Mouse (Mus musculus): Measurements from ENCODE around the gene Rgs6. TPM values are rescaled to one million over a fixed set of nuclear protein-coding genes. Genes with fewer than 3 reads are reported as not detected.

The Rgs6 gene
- polyA plus RNA-seq, 1 experiment from 2014 or later: 14.3 TPM

DNA sequence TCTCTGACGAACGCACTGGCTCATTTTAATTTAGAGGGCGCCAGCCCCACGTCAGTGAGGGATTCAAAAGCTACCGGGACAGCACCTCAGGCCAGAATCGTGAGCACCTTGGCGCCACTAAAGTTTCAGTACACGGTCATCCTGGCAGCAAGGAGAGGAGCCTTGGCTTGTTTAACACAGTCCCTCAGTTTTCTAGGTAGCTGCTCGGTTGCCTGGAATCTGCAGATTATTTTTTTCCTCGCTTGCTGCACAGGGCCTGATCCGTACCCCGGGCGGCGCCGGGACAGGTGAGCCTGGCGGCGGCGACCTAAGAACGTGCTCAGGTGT is 28.4 kb downstream of the Rgs6 start:
- H3K27ac ChIP-seq (ENCODE audit: low read depth, low read length): no peak overlapping the region
- peak overlapping the region; percentile 91 for H3K4me2 ChIP-seq
- H3K9ac ChIP-seq (ENCODE audit: low read depth, low read length): peak overlapping the region; percentile 78; the same call in 1 of the 2 replicates
- H3K4me3 ChIP-seq (ENCODE audit: low read depth, low read length): peak overlapping the region; percentile 69
- ATAC-seq (replicated peaks; ENCODE audit: insufficient number of reproducible peaks, low FRiP score, low TSS enrichment): no peak
- no peaks in the 10 kb centered on the region for H3K9me3 ChIP-seq (replicated peaks; ENCODE audit: control insufficient read depth, low read length)
- peaks cover 11% of the 10 kb centered on the region; the same call in 1 of the 2 replicates for H3K27me3 ChIP-seq (ENCODE audit: control insufficient read depth, insufficient read depth, low read length)
- no peaks in the 10 kb centered on the region for H3K36me3 ChIP-seq (ENCODE audit: control insufficient read depth, insufficient read depth, low read length)
- 3% methylated on average over 19 of the region's 19 CpGs for WGBS (ENCODE audit: insufficient replicate concordance)
- H3K4me1 ChIP-seq (ENCODE audit: control insufficient read depth, insufficient read depth, low read length): 0 out of 2 replicates have a peak, but pooled peaks cover 3% of the 10 kb centered on the region

- Histone ChIP-seq H3K27me3 (ENCODE audit: control insufficient read depth, insufficient read depth, low read length) (peaks cover 11% of the 10 kb centered on the region; the same call in 1 of the 2 replicates), H3K4me1 (ENCODE audit: control insufficient read depth, insufficient read depth, low read length) (0 out of 2 replicates have a peak, but pooled peaks cover 3% of the 10 kb centered on the region), H3K9me3 (replicated peaks; ENCODE audit: control insufficient read depth, low read length) (no peaks in the 10 kb centered on the region), H3K4me3 (ENCODE audit: low read depth, low read length) (peak overlapping the region; percentile 69), H3K27ac (ENCODE audit: low read depth, low read length) (no peak overlapping the region), H3K36me3 (ENCODE audit: control insufficient read depth, insufficient read depth, low read length) (no peaks in the 10 kb centered on the region), H3K4me2 (peak overlapping the region; percentile 91), H3K9ac (ENCODE audit: low read depth, low read length) (peak overlapping the region; percentile 78)
- WGBS (ENCODE audit: insufficient replicate concordance): under 1% methylated on average over 86 of the region's 86 CpGs
- ATAC-seq (replicated peaks; ENCODE audit: insufficient number of reproducible peaks, low FRiP score, low TSS enrichment): peak; percentile 66
Measured at GRCm38 (mm10) chr12:82616813-82617681, 29.0 kb downstream of the Rgs6 start.

- WGBS (ENCODE audit: insufficient replicate concordance): 21% methylated on average over 20 of the region's 20 CpGs
- no peak overlapping the region for H3K27ac ChIP-seq (ENCODE audit: low read depth, low read length)
- peak overlapping the region; percentile 78 for H3K9ac ChIP-seq (ENCODE audit: low read depth, low read length)
Measured at GRCm38 (mm10) chr12:82617682-82618370, 29.7 kb downstream of the Rgs6 start.

GRCm38 (mm10) chr12:82640441-82640840 is 52.3 kb downstream of the Rgs6 start:
- 83% methylated on average over 10 of the region's 10 CpGs for WGBS (ENCODE audit: insufficient replicate concordance)
- H3K36me3 ChIP-seq (ENCODE audit: control insufficient read depth, insufficient read depth, low read length): no peaks in the 10 kb centered on the region
- no peak overlapping the region for H3K4me2 ChIP-seq
- no peaks in the 10 kb centered on the region for H3K4me1 ChIP-seq (ENCODE audit: control insufficient read depth, insufficient read depth, low read length)
- no peak overlapping the region for H3K27ac ChIP-seq (ENCODE audit: low read depth, low read length)
- H3K27me3 ChIP-seq (ENCODE audit: control insufficient read depth, insufficient read depth, low read length): no peaks in the 10 kb centered on the region
- no peak overlapping the region for H3K4me3 ChIP-seq (ENCODE audit: low read depth, low read length)
- no peak overlapping the region for H3K9ac ChIP-seq (ENCODE audit: low read depth, low read length)
- no peaks in the 10 kb centered on the region for H3K9me3 ChIP-seq (replicated peaks; ENCODE audit: control insufficient read depth, low read length)
- no peak for ATAC-seq (replicated peaks; ENCODE audit: insufficient number of reproducible peaks, low FRiP score, low TSS enrichment)

More at GRCm38 (mm10) chr12:82617682-82618370, 29.7 kb downstream of the Rgs6 start:
- Histone ChIP-seq H3K4me1 (ENCODE audit: control insufficient read depth, insufficient read depth, low read length) (0 out of 2 replicates have a peak, but pooled peaks cover 3% of the 10 kb centered on the region), H3K27me3 (ENCODE audit: control insufficient read depth, insufficient read depth, low read length) (peaks cover 11% of the 10 kb centered on the region; the same call in 1 of the 2 replicates), H3K9me3 (replicated peaks; ENCODE audit: control insufficient read depth, low read length) (no peaks in the 10 kb centered on the region), H3K4me2 (peak overlapping the region; percentile 91), H3K36me3 (ENCODE audit: control insufficient read depth, insufficient read depth, low read length) (no peaks in the 10 kb centered on the region), H3K4me3 (ENCODE audit: low read depth, low read length) (peak overlapping the region; percentile 69)
- ATAC-seq (replicated peaks; ENCODE audit: insufficient number of reproducible peaks, low FRiP score, low TSS enrichment): no peak

- ATAC-seq (replicated peaks; ENCODE audit: insufficient number of reproducible peaks, low FRiP score, low TSS enrichment): no peak
- H3K36me3 ChIP-seq (ENCODE audit: control insufficient read depth, insufficient read depth, low read length): no peaks in the 10 kb centered on the region
- H3K9ac ChIP-seq (ENCODE audit: low read depth, low read length): no peak overlapping the region
- no peak overlapping the region for H3K27ac ChIP-seq (ENCODE audit: low read depth, low read length)
- no peaks in the 10 kb centered on the region for H3K27me3 ChIP-seq (ENCODE audit: control insufficient read depth, insufficient read depth, low read length)
- no peaks in the 10 kb centered on the region for H3K9me3 ChIP-seq (replicated peaks; ENCODE audit: control insufficient read depth, low read length)
- H3K4me3 ChIP-seq (ENCODE audit: low read depth, low read length): no peak overlapping the region
- WGBS (ENCODE audit: insufficient replicate concordance): 75% methylated on average over 4 of the region's 4 CpGs
- no peak overlapping the region for H3K4me2 ChIP-seq
- H3K4me1 ChIP-seq (ENCODE audit: control insufficient read depth, insufficient read depth, low read length): 0 out of 2 replicates have a peak, but pooled peaks cover 2% of the 10 kb centered on the region
Measured at GRCm38 (mm10) chr12:82647876-82648275, 59.8 kb downstream of the Rgs6 start.

DNA sequence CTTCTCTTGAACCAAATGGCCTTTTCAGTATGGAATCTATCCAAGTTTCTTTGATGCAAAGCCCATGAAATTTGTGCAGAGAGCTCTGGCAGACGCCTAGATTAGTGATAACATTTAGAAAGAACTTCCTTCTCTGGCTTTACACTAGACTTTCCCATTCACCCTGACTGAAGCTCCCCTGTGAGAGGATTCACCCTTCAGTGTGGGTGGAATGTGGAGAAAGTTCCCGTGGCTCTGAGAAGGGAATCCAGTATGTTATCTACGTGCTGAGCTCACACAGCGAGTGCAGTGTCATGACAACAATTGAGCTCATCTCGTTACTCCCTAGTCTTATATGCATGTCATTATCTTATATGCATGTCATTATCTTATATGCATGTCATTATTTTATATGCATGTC is 61.9 kb downstream of the Rgs6 start:
- Histone ChIP-seq H3K27ac (ENCODE audit: low read depth, low read length) (no peak overlapping the region), H3K4me1 (ENCODE audit: control insufficient read depth, insufficient read depth, low read length) (0 out of 2 replicates have a peak, but pooled peaks cover 2% of the 10 kb centered on the region), H3K27me3 (ENCODE audit: control insufficient read depth, insufficient read depth, low read length) (no peaks in the 10 kb centered on the region), H3K36me3 (ENCODE audit: control insufficient read depth, insufficient read depth, low read length) (no peaks in the 10 kb centered on the region), H3K9me3 (replicated peaks; ENCODE audit: control insufficient read depth, low read length) (no peaks in the 10 kb centered on the region), H3K4me2 (no peak overlapping the region), H3K9ac (ENCODE audit: low read depth, low read length) (no peak overlapping the region), H3K4me3 (ENCODE audit: low read depth, low read length) (no peak overlapping the region)
- ATAC-seq (replicated peaks; ENCODE audit: insufficient number of reproducible peaks, low FRiP score, low TSS enrichment): no peak
- 34% methylated on average over 5 of the region's 5 CpGs for WGBS (ENCODE audit: insufficient replicate concordance)

- no peaks in the 10 kb centered on the region for H3K9me3 ChIP-seq (replicated peaks; ENCODE audit: control insufficient read depth, low read length)
- peak overlapping the region; percentile 54 for H3K9ac ChIP-seq (ENCODE audit: low read depth, low read length)
- H3K36me3 ChIP-seq (ENCODE audit: control insufficient read depth, insufficient read depth, low read length): no peaks in the 10 kb centered on the region
- peaks cover 7% of the 10 kb centered on the region; the same call in 1 of the 2 replicates for H3K4me1 ChIP-seq (ENCODE audit: control insufficient read depth, insufficient read depth, low read length)
- H3K27ac ChIP-seq (ENCODE audit: low read depth, low read length): peak overlapping the region; percentile 94
- no peak overlapping the region for H3K4me3 ChIP-seq (ENCODE audit: low read depth, low read length)
- peak overlapping the region; percentile 45 for H3K4me2 ChIP-seq
- 35% methylated on average over 7 of the region's 7 CpGs for WGBS (ENCODE audit: insufficient replicate concordance)
- no peaks in the 10 kb centered on the region for H3K27me3 ChIP-seq (ENCODE audit: control insufficient read depth, insufficient read depth, low read length)
- no peak; the same call in 1 of the 2 replicates for ATAC-seq (replicated peaks; ENCODE audit: insufficient number of reproducible peaks, low FRiP score, low TSS enrichment)
Measured at GRCm38 (mm10) chr12:82664598-82664997, 76.5 kb downstream of the Rgs6 start.

DNA sequence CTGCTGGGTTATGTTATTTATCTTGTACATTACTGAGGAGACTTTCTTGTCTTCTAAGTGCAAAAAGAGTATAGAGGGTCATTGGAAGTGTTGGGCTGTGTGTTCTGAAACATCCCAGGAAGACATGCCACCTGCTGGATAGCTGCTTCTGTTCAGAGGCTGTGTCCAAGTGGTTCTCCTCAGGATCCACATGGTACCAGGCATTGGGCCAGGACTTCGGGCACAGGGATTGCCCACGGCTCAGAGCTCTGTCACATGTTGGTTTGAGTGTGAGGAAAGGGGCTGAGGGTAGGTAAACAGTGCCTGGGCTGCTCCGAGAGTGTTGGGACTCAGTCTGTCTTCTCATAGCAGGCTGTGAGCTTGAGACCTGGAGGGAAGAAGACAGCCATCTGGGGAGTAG is 79.3 kb downstream of the Rgs6 start:
- Histone ChIP-seq H3K9ac (ENCODE audit: low read depth, low read length) (no peak overlapping the region), H3K27me3 (ENCODE audit: control insufficient read depth, insufficient read depth, low read length) (no peaks in the 10 kb centered on the region), H3K4me2 (no peak overlapping the region), H3K4me1 (ENCODE audit: control insufficient read depth, insufficient read depth, low read length) (peaks cover 7% of the 10 kb centered on the region; the same call in 1 of the 2 replicates), H3K9me3 (replicated peaks; ENCODE audit: control insufficient read depth, low read length) (no peaks in the 10 kb centered on the region), H3K4me3 (ENCODE audit: low read depth, low read length) (no peak overlapping the region), H3K36me3 (ENCODE audit: control insufficient read depth, insufficient read depth, low read length) (no peaks in the 10 kb centered on the region), H3K27ac (ENCODE audit: low read depth, low read length) (no peak overlapping the region)
- ATAC-seq (replicated peaks; ENCODE audit: insufficient number of reproducible peaks, low FRiP score, low TSS enrichment): no peak
- WGBS (ENCODE audit: insufficient replicate concordance): 64% methylated on average over 3 of the region's 3 CpGs
